Mouse (Mus musculus): ENCODE measurements around the gene Mettl6.

- TF ChIP-seq GATA1 (IDR thresholded peaks at IDR 0.05; ENCODE audit: low read length) (no peak), TAL1 (IDR thresholded peaks at IDR 0.05; ENCODE audit: low read length) (no peak)
These were observed 8.4 kb downstream of the Mettl6 start for GRCm38 (mm10) chr14:31486465-31486864.
